Mouse (Mus musculus) forebrain, postnatal 0 days (tissue): ENCODE data around the gene Mbtps2. TPM values are rescaled to one million over a fixed set of nuclear protein-coding genes. Genes with fewer than 3 reads are reported as not detected.

Source experiments
- ATAC-seq: fragments of 200-750 bp; cut with Nextera tagmentation; 2 replicates; pipeline ENCODE4 v1.8.0; 2017; ENCODE audit warnings: mild to moderate bottlenecking, moderate library complexity
- DNase-seq: peaks from one replicate; pipeline ENCODE4 v3.0.0-alpha.2; 2015
- H3K27ac ChIP-seq: fragments of 300-500 bp; sonication (generic); 2 replicates; pipeline ENCODE4 v1.5.1; 2014; ENCODE audit warnings: low read depth, mild to moderate bottlenecking, antibody characterized with exemption, low read length, moderate library complexity, mixed read lengths
- H3K27me3 ChIP-seq: fragments of 300-500 bp; sonication (generic); 2 replicates; pipeline ENCODE4 v1.6.1; 2014; ENCODE audit warnings: mild to moderate bottlenecking, low read length, mixed read lengths; ENCODE audit not compliant: insufficient read depth
- H3K36me3 ChIP-seq: fragments of 300-500 bp; sonication (generic); 2 replicates; pipeline ENCODE4 v1.6.1; 2014; ENCODE audit warnings: mild to moderate bottlenecking, moderate library complexity; ENCODE audit not compliant: insufficient read depth
- H3K4me1 ChIP-seq: fragments of 300-500 bp; sonication (generic); 2 replicates; pipeline ENCODE4 v1.6.1; 2014; ENCODE audit warnings: antibody characterized with exemption; ENCODE audit not compliant: insufficient read depth
- H3K4me2 ChIP-seq: fragments of 300-500 bp; sonication (generic); 2 replicates; pipeline ENCODE4 v1.6.1; 2014; ENCODE audit warnings: low read depth, mild to moderate bottlenecking, moderate library complexity
- H3K4me3 ChIP-seq: fragments of 300-500 bp; sonication (generic); 2 replicates; pipeline ENCODE4 v1.5.1; 2014; ENCODE audit warnings: low read depth, low read length, mixed read lengths
- H3K9ac ChIP-seq: fragments of 300-500 bp; sonication (generic); 2 replicates; pipeline ENCODE4 v1.6.1; 2014; ENCODE audit warnings: mild to moderate bottlenecking
- H3K9me3 ChIP-seq: fragments of 300-500 bp; sonication (generic); 2 replicates; pipeline ENCODE4 v1.6.1; 2016; ENCODE audit warnings: low read length
- CTCF ChIP-seq: sonication (generic); IDR thresholded peaks from 2 replicates; pipeline ENCODE4 v1.5.1; 2016; ENCODE audit warnings: antibody characterized with exemption, control low read depth, low read depth
- WGBS: fragments of 180-500 bp; shearing (Covaris S2); extraction: QIAGEN DNeasy Blood & Tissue Kit; methylation state at CpG from one replicate; pipeline ENCODE4 v1.1.7; 2014; 5-methylcytosine and 5-hydroxymethylcytosine counted together
- polyA plus RNA-seq: library from polyadenylated mRNA; unstranded; fragments of >200 nt; fragmentation: Nextera tagmentation; extraction: Ambion mirVana; gene quantifications from 2 replicates; pipeline ENCODE4 v1.2.1, GENCODE M21; 2015
- total RNA-seq: library from RNA; depleted of rRNA; stranded (reverse); fragments of >200 nt; gene quantifications from 2 replicates; pipeline ENCODE4 v1.2.3, GENCODE M21; 2014

Gene Mbtps2
- total and polyA plus RNA-seq, 2 experiments from 2014 or later, result 15.0 to 24.9 TPM

DNA sequence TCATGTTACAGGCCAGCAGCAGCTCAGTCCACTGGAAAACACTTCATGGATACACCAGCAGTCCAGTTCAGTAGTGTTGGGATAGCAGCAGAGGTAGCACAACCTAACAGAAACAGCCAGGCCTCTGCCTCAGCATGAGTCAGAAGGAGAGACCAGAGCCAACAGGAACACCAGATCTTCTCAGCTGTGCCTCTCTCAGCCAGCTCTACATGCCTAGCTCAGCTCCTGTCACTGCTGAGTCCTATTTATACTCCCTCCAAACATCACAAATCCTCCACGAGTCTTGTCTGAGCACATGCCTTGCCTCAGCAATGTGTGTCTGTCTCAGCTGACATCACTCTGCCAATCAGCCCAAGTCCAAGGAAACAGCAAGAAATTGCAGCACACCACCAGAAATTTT, 94.0 kb downstream of the Mbtps2 start:
- Histone ChIP-seq H3K4me1 (no peaks in the 10 kb centered on the region), H3K27ac (no peak overlapping the region), H3K4me3 (no peak overlapping the region), H3K9me3 (no peaks in the 10 kb centered on the region), H3K27me3 (no peaks in the 10 kb centered on the region), H3K4me2 (no peak overlapping the region), H3K36me3 (no peaks in the 10 kb centered on the region), H3K9ac (no peak overlapping the region)
- DNase-seq (no peak), ATAC-seq (no peak)
- WGBS, result 63% methylated on average over 1 of the region's 1 CpGs
- no peak for TF ChIP-seq CTCF

DNA sequence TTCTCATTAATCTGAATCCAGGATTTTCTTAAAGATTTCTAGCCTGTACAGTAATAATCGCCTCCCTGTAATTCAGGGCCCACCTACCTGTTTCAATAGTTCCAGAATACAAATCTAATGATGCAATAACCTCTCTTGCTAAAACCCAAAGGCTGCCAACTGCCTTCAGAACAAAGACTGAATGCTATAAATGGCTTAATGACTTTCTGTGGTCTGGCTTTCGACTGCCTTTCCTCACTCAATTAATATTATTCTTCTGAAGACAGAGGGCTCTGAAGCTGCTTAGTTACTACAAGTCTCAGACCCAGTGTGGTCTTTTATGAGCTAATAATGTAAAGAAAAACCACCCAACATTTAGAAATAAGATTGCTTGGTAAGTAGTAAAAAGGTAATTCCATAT, 96.6 kb downstream of the Mbtps2 start:
- Histone ChIP-seq H3K9ac (no peak overlapping the region), H3K9me3 (no peaks in the 10 kb centered on the region), H3K27me3 (no peaks in the 10 kb centered on the region), H3K36me3 (no peaks in the 10 kb centered on the region), H3K27ac (no peak overlapping the region), H3K4me1 (no peaks in the 10 kb centered on the region), H3K4me2 (no peak overlapping the region), H3K4me3 (no peak overlapping the region)
- no peak for ATAC-seq
- 57% methylated on average over 2 of the region's 2 CpGs for WGBS
- no peak for DNase-seq
- TF ChIP-seq CTCF, result no peak

DNA sequence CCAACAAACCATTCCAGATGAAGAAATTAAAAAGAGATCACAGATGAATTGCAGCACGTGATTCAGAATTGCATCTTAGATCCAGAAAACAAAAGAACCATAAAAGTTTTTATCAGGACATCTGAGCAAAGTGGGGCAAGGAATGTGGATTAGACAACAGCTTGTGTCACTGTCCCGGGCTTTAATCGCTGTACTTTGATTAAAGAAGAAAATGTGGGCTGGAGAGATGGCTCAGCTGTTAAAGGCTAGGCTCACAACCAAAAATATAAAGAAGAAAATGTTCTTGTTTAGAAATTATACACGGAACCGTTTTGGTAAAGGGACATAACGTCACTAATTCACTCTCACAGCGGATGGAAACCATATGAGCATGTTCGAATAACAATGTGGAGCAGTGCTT, 98.5 kb downstream of the Mbtps2 start:
- WGBS, result 82% methylated on average over 8 of the region's 8 CpGs
- Histone ChIP-seq H3K27ac (no peak overlapping the region), H3K4me3 (no peak overlapping the region), H3K27me3 (no peaks in the 10 kb centered on the region), H3K4me1 (no peaks in the 10 kb centered on the region), H3K4me2 (no peak overlapping the region), H3K36me3 (no peaks in the 10 kb centered on the region), H3K9ac (no peak overlapping the region), H3K9me3 (no peaks in the 10 kb centered on the region)
- no peak for ATAC-seq
- no peak for DNase-seq
- TF ChIP-seq CTCF, result no peak

DNA sequence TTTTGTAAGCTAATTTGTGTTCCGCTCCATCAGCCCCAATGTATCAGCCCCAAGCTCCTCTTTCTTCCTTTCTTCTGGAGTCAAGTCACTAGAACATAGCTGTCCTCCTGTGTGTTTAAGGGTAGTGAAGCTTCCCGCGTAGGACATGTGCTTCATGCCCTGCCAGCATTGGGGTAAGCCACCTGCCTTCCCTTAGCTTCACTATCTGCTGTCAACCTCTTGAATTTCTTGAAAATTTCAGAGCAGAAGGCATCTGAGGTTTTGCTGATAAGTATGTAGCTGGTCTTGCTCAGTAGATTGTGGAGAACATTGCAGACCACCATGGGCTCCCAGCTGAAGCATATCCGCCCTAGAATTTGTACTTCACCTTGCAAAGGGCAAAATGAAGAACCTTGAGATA, 105.4 kb downstream of the Mbtps2 start:
- ATAC-seq, result no peak

DNA sequence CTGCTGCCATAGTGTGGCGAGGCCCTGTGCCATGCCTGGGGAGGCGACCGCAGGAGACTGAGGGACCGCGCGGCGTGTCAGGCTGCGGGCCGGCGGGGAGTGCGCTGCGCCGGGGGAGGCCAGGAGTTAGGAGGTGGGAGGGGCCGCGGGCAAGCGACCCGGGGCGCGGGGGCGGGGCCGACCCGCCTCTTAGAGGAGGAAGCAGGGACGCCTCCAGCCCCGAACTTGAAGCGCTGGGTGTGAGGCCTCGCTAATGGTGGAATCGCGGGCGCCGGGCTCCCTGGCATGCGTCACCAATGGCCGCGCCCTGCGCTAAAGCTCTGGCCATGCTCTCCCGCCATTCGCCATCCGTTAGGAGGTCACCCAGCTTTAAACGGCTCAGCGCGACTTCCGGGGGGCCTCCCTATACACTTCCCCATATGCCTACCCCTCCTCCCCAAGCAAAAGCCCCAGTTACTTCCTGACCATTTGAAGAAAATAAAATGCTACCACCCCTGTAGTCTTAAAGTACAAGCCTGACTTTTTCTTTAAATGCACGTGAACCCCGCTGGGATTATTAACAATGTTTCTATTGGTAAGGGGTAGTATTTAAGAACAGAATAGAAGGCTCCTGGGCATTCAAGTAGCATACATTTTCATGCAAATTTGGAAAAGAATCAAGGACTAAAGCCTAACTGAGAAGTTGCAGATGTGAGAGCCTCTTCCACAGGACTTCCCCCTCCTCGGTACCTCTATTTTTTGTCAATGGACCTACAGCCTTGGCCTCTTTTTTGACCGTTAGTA, 106.4 kb downstream of the Mbtps2 start, which contains the start of gene Sms:
Gene Sms (minus strand): TSS at position 344 of the 783 bp plus-strand sequence.
- Histone ChIP-seq H3K4me1 (no peaks in the 10 kb centered on the region), H3K4me3 (peak within 1 kb of the TSS; percentile 55), H3K27me3 (no peaks in the 10 kb centered on the region), H3K36me3 (no peaks in the 10 kb centered on the region), H3K4me2 (peak within 1 kb of the TSS; percentile 48), H3K27ac (peak within 1 kb of the TSS; percentile 90), H3K9ac (peak within 1 kb of the TSS; percentile 78), H3K9me3 (no peaks in the 10 kb centered on the region)
- ATAC-seq, result peak; percentile 79
- 24% methylated on average over 38 of the region's 45 CpGs for WGBS
- TF ChIP-seq CTCF, result no peak
- DNase-seq, result peak; percentile 70

More for the DNA sequence above, 105.4 kb downstream of the Mbtps2 start:
- Histone ChIP-seq H3K27ac (no peak overlapping the region), H3K4me3 (no peak overlapping the region), H3K4me2 (no peak overlapping the region), H3K27me3 (no peaks in the 10 kb centered on the region), H3K9me3 (no peaks in the 10 kb centered on the region), H3K36me3 (no peaks in the 10 kb centered on the region), H3K9ac (no peak overlapping the region), H3K4me1 (no peaks in the 10 kb centered on the region)
- no peak for DNase-seq
- WGBS, result 80% methylated on average over 4 of the region's 4 CpGs
- TF ChIP-seq CTCF, result no peak

DNA sequence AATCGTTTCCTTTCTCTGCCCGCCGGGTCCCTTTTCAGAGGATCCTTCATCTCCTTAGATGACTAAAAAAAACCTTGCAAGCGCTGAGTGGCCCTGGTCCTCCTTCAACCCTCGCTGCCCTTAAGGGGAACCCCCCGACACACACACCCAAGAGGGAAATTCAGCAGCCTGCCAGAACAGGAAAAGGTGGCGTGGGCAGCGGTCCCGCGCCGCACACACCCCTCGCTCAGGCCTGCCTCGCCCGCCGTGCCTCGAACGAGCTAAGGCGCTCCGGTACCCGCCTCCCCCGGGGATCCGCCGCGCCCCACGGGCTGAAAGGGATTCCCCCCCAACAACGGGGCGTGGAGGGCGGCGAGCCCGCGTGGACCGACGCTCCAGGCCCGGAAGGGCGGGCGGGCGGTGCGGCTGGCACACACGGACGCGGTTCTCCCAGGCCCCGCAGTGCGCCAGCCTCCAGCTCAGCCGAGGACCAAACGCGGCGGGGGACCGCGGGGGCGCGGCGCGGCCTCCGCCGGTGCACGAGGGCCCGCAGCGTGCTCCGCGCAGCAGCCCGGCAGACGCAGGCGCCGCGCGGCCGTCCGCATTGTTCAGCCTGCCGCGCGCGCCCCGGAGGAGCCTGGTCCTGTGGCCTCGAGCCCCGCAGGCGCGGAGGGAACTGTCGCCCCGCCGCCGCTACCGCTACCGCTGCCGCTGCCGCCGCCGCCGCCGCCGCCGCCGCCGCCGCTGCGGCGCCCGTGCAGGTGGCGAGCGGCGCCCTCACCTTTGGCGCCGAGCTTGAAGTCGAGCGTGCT, 107.2 kb downstream of the Mbtps2 start:
- no peaks in the 10 kb centered on the region for H3K36me3 ChIP-seq
- peak overlapping the region; percentile 78 for H3K9ac ChIP-seq
- TF ChIP-seq CTCF, result no peak
- DNase-seq (peak; percentile 64), ATAC-seq (peak; percentile 84)
- H3K4me1 ChIP-seq, result no peaks in the 10 kb centered on the region
- peak overlapping the region; percentile 55 for H3K4me3 ChIP-seq
- H3K4me2 ChIP-seq, result peak overlapping the region; percentile 48
- WGBS, result 29% methylated on average over 66 of the region's 104 CpGs
- H3K27me3 ChIP-seq, result no peaks in the 10 kb centered on the region
- no peaks in the 10 kb centered on the region for H3K9me3 ChIP-seq
- H3K27ac ChIP-seq, result peak overlapping the region; percentile 90

DNA sequence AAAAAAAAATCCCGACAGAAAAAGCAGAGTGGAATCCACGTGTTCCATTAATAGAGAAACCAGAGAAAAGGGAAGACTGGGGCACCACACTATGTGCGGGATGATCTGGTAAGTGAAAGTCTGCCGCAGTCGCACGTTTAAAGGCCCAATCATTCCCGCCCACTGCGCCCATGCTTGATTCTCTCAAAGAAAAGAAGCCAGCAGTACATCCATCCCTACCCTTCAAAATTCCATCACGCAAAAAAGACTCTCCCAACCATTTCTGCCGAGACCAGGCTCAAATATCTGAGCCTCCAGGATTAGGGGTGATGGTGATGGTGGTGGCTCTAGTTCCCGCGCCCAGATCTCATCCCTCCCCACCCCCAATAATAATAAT, 107.8 kb downstream of the Mbtps2 start:
- Histone ChIP-seq H3K4me2 (peak overlapping the region; percentile 48), H3K9me3 (no peaks in the 10 kb centered on the region), H3K4me1 (no peaks in the 10 kb centered on the region), H3K9ac (peak overlapping the region; percentile 78), H3K4me3 (peak overlapping the region; percentile 55), H3K27ac (peak overlapping the region; percentile 90), H3K27me3 (no peaks in the 10 kb centered on the region), H3K36me3 (no peaks in the 10 kb centered on the region)
- ATAC-seq (peak; percentile 32), DNase-seq (peak; percentile 45)
- 21% methylated on average over 12 of the region's 12 CpGs for WGBS
- no peak for TF ChIP-seq CTCF
